Mouse (Mus musculus): ENCODE measurements at regions not wholly inside any gene's neighbourhood (a gene's known extent, or its start where the extent isn't known, plus 50 kb on each side); places are given as distances from the start of the nearest gene placed in this dataset.
A peak's percentile ranks its signal among the peaks of the same experiment; 100 is the strongest.

DNA sequence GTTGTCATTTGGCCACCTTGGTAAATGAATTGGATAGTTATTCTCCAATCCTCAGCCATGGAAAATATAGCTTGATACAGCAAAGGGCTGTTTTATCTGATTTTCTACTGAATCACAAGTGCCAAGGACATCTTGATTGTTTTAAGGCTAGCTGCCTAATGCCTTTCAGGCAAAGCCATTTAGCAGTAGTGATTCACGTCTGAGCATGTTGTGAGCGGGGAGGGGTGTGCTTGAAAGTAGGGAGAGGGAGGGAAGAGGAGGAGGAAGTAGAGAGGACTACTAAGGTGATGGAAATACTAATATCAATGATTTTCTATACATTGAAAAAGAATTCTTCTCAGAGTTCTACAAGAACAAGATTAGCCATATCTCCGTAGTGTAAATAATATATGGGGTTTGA is 362.9 kb upstream of the 5930422O12Rik start:
- no peaks in the 10 kb centered on the region for H3K4me1 ChIP-seq
- 93% methylated on average over 3 of the region's 3 CpGs for WGBS
- H3K36me3 ChIP-seq (replicated peaks): no peaks in the 10 kb centered on the region
- no peak for ATAC-seq (ENCODE audit: low FRiP score)
- no peak overlapping the region for H3K9ac ChIP-seq
- H3K4me3 ChIP-seq (replicated peaks): no peak overlapping the region
- no peak overlapping the region for H3K4me2 ChIP-seq
- H3K9me3 ChIP-seq: 0 out of 2 replicates have a peak, but pooled peaks cover 4% of the 10 kb centered on the region
- H3K27me3 ChIP-seq: no peaks in the 10 kb centered on the region
- H3K27ac ChIP-seq: no peak overlapping the region

DNA sequence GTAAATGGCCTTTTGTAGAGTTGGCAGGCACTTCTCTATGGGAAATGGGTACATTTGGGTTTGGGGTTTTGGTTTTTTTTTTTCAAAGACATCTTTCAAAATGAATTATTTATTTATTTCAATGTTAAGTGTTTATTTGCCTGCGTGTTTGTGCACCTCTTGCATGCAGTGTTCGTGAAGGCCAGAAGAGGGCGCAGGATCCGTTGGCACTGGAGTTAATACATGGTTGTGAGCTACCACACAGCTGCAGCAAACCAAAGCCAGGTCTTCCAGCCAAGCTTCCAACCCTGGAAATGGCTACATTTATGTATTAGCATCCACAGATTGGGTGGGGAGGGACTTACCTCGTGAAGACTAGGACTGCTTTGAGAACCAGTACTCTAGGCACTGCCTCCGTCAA is 362.3 kb upstream of the 5930422O12Rik start:
- Histone ChIP-seq H3K4me1 (no peaks in the 10 kb centered on the region), H3K4me3 (replicated peaks) (no peak overlapping the region), H3K9me3 (0 out of 2 replicates have a peak, but pooled peaks cover 4% of the 10 kb centered on the region), H3K27ac (no peak overlapping the region), H3K27me3 (no peaks in the 10 kb centered on the region), H3K36me3 (replicated peaks) (no peaks in the 10 kb centered on the region), H3K9ac (no peak overlapping the region), H3K4me2 (no peak overlapping the region)
- ATAC-seq (ENCODE audit: low FRiP score): no peak
- 86% methylated on average over 6 of the region's 6 CpGs for WGBS

DNA sequence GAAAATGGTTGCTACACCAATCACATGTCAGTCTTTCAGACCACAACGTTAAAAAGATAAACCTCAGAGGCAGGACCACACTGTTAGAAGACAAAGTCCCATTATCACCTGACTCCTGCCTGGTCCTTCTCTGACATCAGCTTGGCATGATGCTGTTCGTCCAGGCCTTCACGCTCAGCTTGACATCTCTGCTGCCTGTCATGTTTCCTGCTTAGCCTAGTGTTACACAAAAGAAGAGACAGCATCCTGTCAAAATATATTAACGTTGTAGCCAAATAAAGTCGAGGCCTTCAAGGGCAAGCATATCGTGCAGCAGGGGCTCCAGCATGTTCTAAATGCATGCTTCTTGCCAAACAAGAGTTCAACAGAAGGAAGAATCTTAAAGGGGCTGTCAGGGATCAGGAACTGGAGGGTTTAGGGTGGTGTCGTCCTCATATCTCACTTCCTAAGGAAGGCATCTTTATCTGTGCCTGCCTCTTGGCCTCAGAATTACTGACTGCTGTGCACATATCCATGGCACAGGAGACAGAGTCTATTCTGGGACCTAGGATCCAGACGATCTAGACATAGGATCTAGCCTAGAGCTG is 361.0 kb upstream of the 5930422O12Rik start:
- Histone ChIP-seq H3K27ac (no peak overlapping the region), H3K27me3 (no peaks in the 10 kb centered on the region), H3K4me3 (replicated peaks) (no peak overlapping the region), H3K4me2 (no peak overlapping the region), H3K36me3 (replicated peaks) (no peaks in the 10 kb centered on the region), H3K9ac (no peak overlapping the region), H3K4me1 (no peaks in the 10 kb centered on the region), H3K9me3 (0 out of 2 replicates have a peak, but pooled peaks cover 4% of the 10 kb centered on the region)
- WGBS: 74% methylated on average over 8 of the region's 8 CpGs
- ATAC-seq (ENCODE audit: low FRiP score): no peak

DNA sequence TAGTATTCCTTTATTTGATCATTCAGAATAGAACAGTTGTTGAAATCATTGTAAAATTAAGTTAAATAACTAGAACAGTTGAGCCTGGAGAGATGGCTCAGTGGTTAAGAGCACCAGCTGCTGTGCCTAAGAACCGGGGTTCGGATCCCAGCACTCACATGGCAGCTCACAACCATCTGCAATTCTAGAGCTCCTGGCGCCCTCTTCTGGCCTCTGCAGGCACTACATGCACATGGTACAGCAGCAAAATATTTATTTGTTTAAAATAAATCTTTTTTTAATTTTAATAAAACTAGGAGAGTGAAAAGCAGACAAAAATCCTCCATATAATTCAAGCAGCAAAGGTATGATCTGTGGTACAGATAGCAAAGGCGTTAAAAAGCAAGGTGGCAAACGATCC is 360.0 kb upstream of the 5930422O12Rik start:
- no peaks in the 10 kb centered on the region for H3K36me3 ChIP-seq (replicated peaks)
- no peaks in the 10 kb centered on the region for H3K4me1 ChIP-seq
- H3K9ac ChIP-seq: no peak overlapping the region
- H3K4me3 ChIP-seq (replicated peaks): no peak overlapping the region
- no peaks in the 10 kb centered on the region for H3K27me3 ChIP-seq
- 85% methylated on average over 5 of the region's 5 CpGs for WGBS
- no peak for ATAC-seq (ENCODE audit: low FRiP score)
- H3K4me2 ChIP-seq: no peak overlapping the region
- no peak overlapping the region for H3K27ac ChIP-seq
- H3K9me3 ChIP-seq: 0 out of 2 replicates have a peak, but pooled peaks cover 4% of the 10 kb centered on the region

DNA sequence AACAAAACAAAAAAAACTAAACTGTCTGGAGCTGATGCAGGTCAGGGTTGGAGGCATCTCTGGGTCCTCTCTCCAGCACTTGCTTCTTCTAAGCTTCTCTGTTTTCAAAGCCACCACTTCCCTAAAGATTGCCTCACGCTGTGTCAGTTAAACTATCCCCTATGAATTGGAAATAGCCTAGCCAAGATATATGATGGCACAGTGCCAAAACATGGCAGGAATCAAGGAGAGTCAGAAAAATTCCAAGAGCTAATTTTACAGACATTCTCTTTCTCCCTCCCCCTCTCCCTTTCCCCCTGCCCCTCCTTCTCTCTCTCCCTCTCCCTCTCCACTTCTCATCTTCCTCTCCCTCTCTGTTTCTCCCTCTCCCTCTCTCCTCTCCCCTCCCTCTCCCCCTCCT is 353.3 kb upstream of the 5930422O12Rik start:
- no peaks in the 10 kb centered on the region for H3K27me3 ChIP-seq
- H3K4me1 ChIP-seq: peaks cover 16% of the 10 kb centered on the region
- 44% methylated on average over 1 of the region's 1 CpGs for WGBS
- H3K9me3 ChIP-seq: no peaks in the 10 kb centered on the region
- no peaks in the 10 kb centered on the region for H3K36me3 ChIP-seq (replicated peaks)
- H3K9ac ChIP-seq: no peak overlapping the region
- no peak for ATAC-seq (ENCODE audit: low FRiP score)
- no peak overlapping the region for H3K27ac ChIP-seq
- H3K4me2 ChIP-seq: no peak overlapping the region
- H3K4me3 ChIP-seq (replicated peaks): no peak overlapping the region

DNA sequence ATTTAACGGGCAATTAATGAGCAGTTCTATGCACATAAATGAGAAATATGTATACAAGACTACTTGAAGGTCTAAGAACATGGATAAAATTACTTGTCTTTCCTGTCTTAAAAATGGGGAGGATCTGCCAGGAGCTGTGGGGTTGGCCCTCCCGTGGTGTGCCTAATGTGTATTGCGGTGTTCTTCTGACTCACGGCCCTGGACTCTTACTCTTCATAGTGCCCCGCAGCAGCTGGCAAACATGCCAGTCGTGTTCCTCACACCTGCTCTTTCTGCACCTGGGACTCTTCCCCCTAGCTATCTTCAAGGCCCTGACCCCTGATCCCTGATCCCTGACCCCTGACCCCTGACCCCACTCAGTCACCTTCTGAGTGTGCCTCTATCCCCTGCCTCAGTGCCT is 352.3 kb upstream of the 5930422O12Rik start:
- Histone ChIP-seq H3K9me3 (no peaks in the 10 kb centered on the region), H3K4me2 (no peak overlapping the region), H3K36me3 (replicated peaks) (no peaks in the 10 kb centered on the region), H3K4me1 (peaks cover 16% of the 10 kb centered on the region), H3K27me3 (no peaks in the 10 kb centered on the region), H3K4me3 (replicated peaks) (no peak overlapping the region), H3K9ac (no peak overlapping the region), H3K27ac (no peak overlapping the region)
- whole genome bisulfite sequencing: 82% methylated on average over 6 of the region's 6 CpGs
- ATAC-seq (ENCODE audit: low FRiP score): 0 out of 2 replicates have a peak, but pooled peaks have one; percentile 52

DNA sequence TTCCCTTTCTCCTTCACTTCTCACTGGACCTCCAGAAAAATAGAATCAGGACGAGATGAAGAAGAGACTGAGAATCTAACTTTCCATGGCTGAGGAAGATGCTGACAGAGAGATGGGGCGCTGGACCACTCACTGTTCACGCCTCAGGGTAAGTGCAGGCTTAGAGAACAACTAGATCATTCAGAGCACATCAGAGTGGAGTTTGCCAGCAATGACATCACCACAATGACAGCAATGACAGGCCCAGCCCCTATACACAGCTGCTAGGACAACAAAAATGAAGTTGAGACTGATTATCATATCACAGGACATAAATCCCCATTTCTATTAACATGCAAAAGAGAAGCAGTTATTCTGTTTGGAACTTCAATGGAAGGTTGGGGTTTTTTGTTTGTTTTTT is 350.4 kb upstream of the 5930422O12Rik start:
- H3K4me3 ChIP-seq (replicated peaks): no peak overlapping the region
- H3K9ac ChIP-seq: no peak overlapping the region
- no peaks in the 10 kb centered on the region for H3K27me3 ChIP-seq
- peak; percentile 61; the same call in 1 of the 2 replicates for ATAC-seq (ENCODE audit: low FRiP score)
- peaks cover 16% of the 10 kb centered on the region for H3K4me1 ChIP-seq
- no peak overlapping the region for H3K4me2 ChIP-seq
- WGBS: 52% methylated on average over 3 of the region's 3 CpGs
- H3K9me3 ChIP-seq: no peaks in the 10 kb centered on the region
- H3K27ac ChIP-seq: 0 out of 2 replicates have a peak overlapping the region, but pooled peaks have one; percentile 20
- no peaks in the 10 kb centered on the region for H3K36me3 ChIP-seq (replicated peaks)

DNA sequence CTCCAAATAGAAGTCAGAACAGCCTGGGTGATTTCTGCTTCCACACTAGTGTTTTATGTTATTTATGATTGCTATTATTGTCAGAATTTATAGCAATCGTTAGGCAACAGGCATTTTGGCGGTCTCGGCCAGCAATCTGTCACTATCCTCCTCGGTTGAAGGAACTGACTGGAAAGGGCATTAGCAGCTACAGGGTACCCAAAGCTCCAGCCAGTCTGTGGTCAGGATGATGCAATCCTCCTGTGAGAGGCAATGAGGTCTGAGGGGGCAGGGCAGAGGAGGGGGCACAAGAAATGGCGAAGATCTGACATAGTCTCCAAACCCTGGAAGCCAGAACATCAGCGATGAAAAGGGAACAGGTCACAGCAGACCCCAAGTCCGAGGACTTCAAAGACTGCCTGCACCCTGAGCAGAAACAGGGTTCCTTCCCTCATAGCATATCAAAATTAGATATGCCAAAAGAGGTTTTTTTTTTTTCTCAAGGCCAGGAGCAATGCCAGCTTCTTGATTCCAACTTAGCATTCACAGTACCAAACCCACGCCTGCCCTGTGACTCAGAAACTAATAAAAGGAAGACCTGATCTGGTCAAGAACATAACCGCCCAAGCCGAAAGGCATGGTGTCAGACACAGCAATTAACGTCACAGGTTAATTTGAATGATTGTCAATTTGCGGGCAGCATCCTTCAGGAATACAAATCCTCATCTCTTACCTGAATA is 348.5 kb upstream of the 5930422O12Rik start:
- no peak for ATAC-seq (ENCODE audit: low FRiP score)
- Histone ChIP-seq H3K9me3 (no peaks in the 10 kb centered on the region), H3K4me2 (no peak overlapping the region), H3K4me3 (replicated peaks) (no peak overlapping the region), H3K27me3 (no peaks in the 10 kb centered on the region), H3K36me3 (replicated peaks) (no peaks in the 10 kb centered on the region), H3K4me1 (peaks cover 13% of the 10 kb centered on the region), H3K27ac (no peak overlapping the region), H3K9ac (no peak overlapping the region)
- WGBS: 85% methylated on average over 12 of the region's 12 CpGs

DNA sequence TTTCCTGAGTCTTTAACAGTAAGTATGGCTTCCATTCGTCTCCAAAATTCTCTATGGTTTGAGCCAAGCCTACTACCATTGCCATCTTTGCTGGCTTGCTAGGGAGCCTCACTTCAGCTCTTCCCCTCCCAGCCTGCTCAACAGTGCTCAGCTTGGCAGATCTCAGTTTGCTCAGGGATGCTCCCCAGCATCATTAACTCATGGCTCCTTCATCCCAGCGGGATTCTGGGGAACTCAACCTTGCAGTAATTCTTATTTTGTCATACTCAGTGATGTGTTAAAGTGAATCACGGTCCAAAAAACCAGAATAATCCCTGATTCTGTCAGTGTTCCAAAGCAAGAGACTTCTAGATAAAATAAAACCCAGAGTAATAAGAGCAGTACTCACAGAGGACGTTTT is 346.6 kb upstream of the 5930422O12Rik start:
- no peak overlapping the region for H3K4me2 ChIP-seq
- H3K9me3 ChIP-seq: no peaks in the 10 kb centered on the region
- H3K27me3 ChIP-seq: no peaks in the 10 kb centered on the region
- H3K27ac ChIP-seq: no peak overlapping the region
- ATAC-seq (ENCODE audit: low FRiP score): no peak
- H3K9ac ChIP-seq: no peak overlapping the region
- no peak overlapping the region for H3K4me3 ChIP-seq (replicated peaks)
- WGBS: 68% methylated on average over 4 of the region's 4 CpGs
- no peaks in the 10 kb centered on the region for H3K36me3 ChIP-seq (replicated peaks)
- H3K4me1 ChIP-seq: peaks cover 5% of the 10 kb centered on the region

DNA sequence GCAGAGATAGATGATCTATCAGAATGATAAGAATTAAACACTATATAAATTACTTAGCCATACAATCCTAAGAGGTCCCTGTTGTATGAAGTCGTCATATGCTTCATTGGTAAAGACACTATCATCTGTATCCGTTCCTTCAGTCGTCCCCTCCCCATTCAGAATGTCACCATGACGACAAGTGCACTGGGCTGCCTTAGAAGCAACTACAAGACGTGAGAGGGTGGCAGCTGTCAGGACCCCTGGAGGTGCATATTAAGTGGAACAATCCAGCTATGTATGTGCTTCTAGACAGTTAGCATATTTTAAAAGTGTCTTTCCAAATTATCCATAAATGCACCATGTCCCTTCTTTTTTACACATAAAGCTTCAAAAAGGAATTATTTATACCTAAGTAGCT is 343.0 kb upstream of the 5930422O12Rik start:
- no peaks in the 10 kb centered on the region for H3K36me3 ChIP-seq (replicated peaks)
- H3K9ac ChIP-seq: no peak overlapping the region
- H3K4me1 ChIP-seq: no peaks in the 10 kb centered on the region; the same call in 1 of the 2 replicates
- no peaks in the 10 kb centered on the region for H3K27me3 ChIP-seq
- H3K4me3 ChIP-seq (replicated peaks): no peak overlapping the region
- H3K4me2 ChIP-seq: no peak overlapping the region
- ATAC-seq (ENCODE audit: low FRiP score): 0 out of 2 replicates have a peak, but pooled peaks have one; percentile 49
- no peak overlapping the region for H3K27ac ChIP-seq
- WGBS: 49% methylated on average over 5 of the region's 5 CpGs
- H3K9me3 ChIP-seq: no peaks in the 10 kb centered on the region

DNA sequence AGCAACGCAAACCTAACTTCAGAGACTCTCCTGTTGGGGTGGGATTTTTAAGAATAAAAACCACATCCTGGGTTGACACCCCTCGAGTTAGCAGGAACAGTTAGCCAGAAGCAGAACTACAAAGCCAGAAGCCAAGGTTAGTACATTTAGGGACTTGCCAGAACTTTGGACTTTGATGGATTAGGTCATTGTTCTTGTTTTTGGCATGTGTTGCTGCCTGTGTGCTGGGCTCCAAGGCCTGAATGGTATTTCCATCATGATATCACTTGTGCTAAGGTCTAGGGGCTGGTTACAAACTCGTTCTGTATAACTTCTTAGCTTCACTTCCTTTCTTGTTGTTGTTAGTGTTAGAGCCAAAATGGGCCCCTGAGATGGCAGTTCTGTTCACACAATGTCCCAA is 338.8 kb upstream of the 5930422O12Rik start:
- Histone ChIP-seq H3K27ac (no peak overlapping the region), H3K27me3 (no peaks in the 10 kb centered on the region), H3K9me3 (no peaks in the 10 kb centered on the region), H3K4me3 (replicated peaks) (no peak overlapping the region), H3K36me3 (replicated peaks) (no peaks in the 10 kb centered on the region), H3K4me1 (no peaks in the 10 kb centered on the region; the same call in 1 of the 2 replicates), H3K4me2 (no peak overlapping the region), H3K9ac (no peak overlapping the region)
- no peak for ATAC-seq (ENCODE audit: low FRiP score)
- WGBS: 76% methylated on average over 3 of the region's 3 CpGs

DNA sequence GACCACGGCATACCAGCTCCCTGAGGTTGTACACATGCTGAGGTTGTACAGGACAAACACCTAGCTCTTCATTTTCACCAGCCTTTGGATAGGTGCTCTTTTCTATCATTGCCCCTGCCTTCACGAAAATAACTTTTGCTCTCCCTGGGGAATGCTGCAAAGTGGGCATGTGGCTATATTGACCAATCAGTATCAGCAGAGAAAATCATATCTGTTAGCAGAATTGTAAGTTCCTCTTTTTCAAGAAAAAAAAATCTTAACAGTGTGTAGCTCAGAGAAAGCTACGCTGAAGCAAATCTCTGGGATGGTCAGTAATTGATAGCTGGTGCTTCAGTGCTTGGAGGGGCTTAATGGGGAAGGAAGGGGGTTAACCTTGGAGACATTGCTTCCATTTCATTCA is 319.6 kb upstream of the 5930422O12Rik start:
- Histone ChIP-seq H3K9me3 (no peaks in the 10 kb centered on the region), H3K4me1 (no peaks in the 10 kb centered on the region), H3K4me2 (no peak overlapping the region), H3K36me3 (replicated peaks) (no peaks in the 10 kb centered on the region), H3K27ac (no peak overlapping the region), H3K4me3 (replicated peaks) (no peak overlapping the region), H3K27me3 (no peaks in the 10 kb centered on the region), H3K9ac (no peak overlapping the region)
- 87% methylated on average over 3 of the region's 3 CpGs for WGBS
- ATAC-seq (ENCODE audit: low FRiP score): no peak
